Mouse (Mus musculus) monocyte, adult 5-6 weeks (primary cell): ENCODE measurements around the gene Dnajb14. TPM values are rescaled to one million over a fixed set of nuclear protein-coding genes. Genes with fewer than 3 reads are reported as not detected.
"Not testable (repeated sequence)": the region's sequence is repeated elsewhere in the genome, so short reads cannot be mapped to it uniquely, and the experiment has no call there.

ENCODE experiments used
- ATAC-seq: fragments of 153-309, 156-312 bp; replicated peaks from 2 replicates; pipeline ENCODE4 v1.8.0; 2017; ENCODE audit warnings: mild to moderate bottlenecking; ENCODE audit not compliant: low TSS enrichment, insufficient number of reproducible peaks, severe bottlenecking, poor library complexity, low FRiP score
- total RNA-seq: library from RNA; stranded (forward); fragments of 200-1000, 200-491, 200-594 nt; gene quantifications from 3 replicates; pipeline ENCODE4 v1.2.3, GENCODE M21; 2017

Dnajb14 gene
- total RNA-seq, 1 experiment from 2014 or later = 15.1 TPM

- ATAC-seq = no peak
Measured at GRCm38 (mm10) chr3:137896386-137896785, 28.9 kb downstream of the Dnajb14 start.

- ATAC-seq = no peak
Measured at GRCm38 (mm10) chr3:137896867-137897266, 29.4 kb downstream of the Dnajb14 start.

- no peak for ATAC-seq
Measured at GRCm38 (mm10) chr3:137897685-137898084, 30.2 kb downstream of the Dnajb14 start.

GRCm38 (mm10) chr3:137900149-137900548 is 32.7 kb downstream of the Dnajb14 start:
- ATAC-seq = no peak

- ATAC-seq = no peak
Measured at GRCm38 (mm10) chr3:137913093-137913492, 45.6 kb downstream of the Dnajb14 start.

GRCm38 (mm10) chr3:137914567-137914966 is 47.1 kb downstream of the Dnajb14 start:
- ATAC-seq = not testable (repeated sequence)

- no peak for ATAC-seq
Measured at GRCm38 (mm10) chr3:137917694-137918171, 50.3 kb downstream of the Dnajb14 start.

- peak; percentile 93 for ATAC-seq
Measured at GRCm38 (mm10) chr3:137918172-137918931, 50.9 kb downstream of the Dnajb14 start, which contains the start of gene Lamtor3. Gene Lamtor3, plus strand, starts transcription at chr3:137918506.

GRCm38 (mm10) chr3:137918932-137919311 is 51.4 kb downstream of the Dnajb14 start:
- ATAC-seq = no peak

- ATAC-seq = no peak
Measured at GRCm38 (mm10) chr3:137919398-137919797, 51.9 kb downstream of the Dnajb14 start.

GRCm38 (mm10) chr3:137920594-137920993 is 53.1 kb downstream of the Dnajb14 start:
- ATAC-seq = no peak

GRCm38 (mm10) chr3:137927010-137927409 is 59.5 kb downstream of the Dnajb14 start:
- no peak for ATAC-seq

GRCm38 (mm10) chr3:137929940-137930339 is 62.5 kb downstream of the Dnajb14 start:
- ATAC-seq = no peak

- ATAC-seq = no peak
Measured at GRCm38 (mm10) chr3:137932748-137933147, 65.3 kb downstream of the Dnajb14 start.

GRCm38 (mm10) chr3:137933986-137934385 is 66.5 kb downstream of the Dnajb14 start:
- no peak for ATAC-seq

GRCm38 (mm10) chr3:137935570-137936525 is 68.4 kb downstream of the Dnajb14 start:
- no peak for ATAC-seq

- no peak for ATAC-seq
Measured at GRCm38 (mm10) chr3:137936541-137936940, 69.1 kb downstream of the Dnajb14 start.

GRCm38 (mm10) chr3:137938608-137939007 is 71.1 kb downstream of the Dnajb14 start:
- no peak for ATAC-seq

GRCm38 (mm10) chr3:137940757-137941156 is 73.3 kb downstream of the Dnajb14 start:
- ATAC-seq = no peak
